In the genomic region with DNA sequence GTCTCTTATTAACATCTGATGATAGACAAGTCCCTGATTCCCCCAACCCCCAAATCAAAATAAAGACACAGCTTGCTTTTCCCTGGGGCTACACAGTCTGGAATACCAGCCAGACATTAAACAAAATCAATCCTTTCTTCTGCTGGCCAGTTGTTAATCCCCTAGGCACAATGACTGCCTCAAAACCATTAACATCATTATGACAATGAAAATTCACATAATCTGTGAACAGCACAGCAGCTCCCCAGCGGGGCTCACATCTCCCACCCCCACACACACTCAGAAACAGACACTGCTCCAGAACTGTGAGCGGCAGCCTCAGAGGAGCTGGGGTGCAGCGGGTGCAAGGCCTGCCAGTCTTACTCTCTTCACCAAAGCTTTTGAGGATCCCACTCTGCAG, we compare ENCODE assay signal across 10 mouse cellular contexts. TPM values are rescaled to one million over a fixed set of nuclear protein-coding genes. Genes with fewer than 3 reads are reported as not detected.
DNase-seq lines count a peak whose midpoint lies in the region; ATAC-seq and TF ChIP-seq lines count a peak whose summit lies in the region.
"Had no signal": no experiment of that assay in that cellular context is flagged by ENCODE, and none has a peak within 500 bp of the region (broad histone marks: within the 10 kb centered on the region; RNA-seq: fewer than 3 reads in every experiment).

No protein-coding gene starts in this region.

- peak overlapping the region; percentile 31; the same call in 1 of the 2 replicates for H3K4me2 ChIP-seq in heart, embryonic 11.5 days
- peak overlapping the region; percentile 46 for H3K4me2 ChIP-seq in forebrain, embryonic 13.5 days

- no peak for TF ChIP-seq CTCF in E14TG2a.4 (conservative IDR thresholded peaks at IDR 0.05; ENCODE audit: low read length)

- H3K27me3 ChIP-seq in heart, embryonic 11.5 days (ENCODE audit: control insufficient read depth, insufficient read depth, low read length) = no peaks in the 10 kb centered on the region
- peaks cover 11% of the 10 kb centered on the region for H3K27me3 ChIP-seq in E14TG2a.4 (ENCODE audit: insufficient read depth, low read length)
- H3K27me3 ChIP-seq in forebrain, embryonic 13.5 days = no peaks in the 10 kb centered on the region
- H3K27me3 ChIP-seq in midbrain, embryonic 10.5 days (ENCODE audit: low read depth, poor library complexity, severe bottlenecking) = peaks cover 14% of the 10 kb centered on the region

- 0 out of 2 replicates have a peak overlapping the region, but pooled peaks have one; percentile 4 for H3K4me3 ChIP-seq in heart, embryonic 11.5 days (ENCODE audit: low read depth, low read length)
- H3K4me3 ChIP-seq in E14TG2a.4 (replicated peaks; ENCODE audit: low read length) = 0 out of 2 replicates have a peak overlapping the region, but pooled peaks have one; percentile 32
- H3K4me3 ChIP-seq in forebrain, embryonic 13.5 days = peak overlapping the region; percentile 13; the same call in 1 of the 2 replicates
- peak overlapping the region; percentile 29; the same call in 1 of the 2 replicates for H3K4me3 ChIP-seq in midbrain, embryonic 10.5 days

- WGBS in heart, embryonic 11.5 days (ENCODE audit: insufficient replicate concordance) = 71% methylated on average over 3 of the region's 3 CpGs
- WGBS in forebrain, embryonic 13.5 days = 14% methylated on average over 3 of the region's 3 CpGs
- 56% methylated on average over 3 of the region's 3 CpGs for WGBS in midbrain, embryonic 10.5 days

- no peak for ATAC-seq in heart, embryonic 11.5 days (replicated peaks; ENCODE audit: insufficient number of reproducible peaks, low FRiP score, low TSS enrichment)
- ATAC-seq in forebrain, embryonic 13.5 days = no peak

- 0 out of 2 replicates have a peak overlapping the region, but pooled peaks have one; percentile 47 for H3K9ac ChIP-seq in heart, embryonic 11.5 days (ENCODE audit: low read depth, low read length)
- H3K9ac ChIP-seq in forebrain, embryonic 13.5 days = peak overlapping the region; percentile 45

- no peaks in the 10 kb centered on the region for H3K36me3 ChIP-seq in heart, embryonic 11.5 days (ENCODE audit: control insufficient read depth, insufficient read depth, low read length)
- no peaks in the 10 kb centered on the region for H3K36me3 ChIP-seq in E14TG2a.4 (ENCODE audit: insufficient read depth, low read length)
- H3K36me3 ChIP-seq in forebrain, embryonic 13.5 days (ENCODE audit: poor library complexity, severe bottlenecking) = no peaks in the 10 kb centered on the region
- no peaks in the 10 kb centered on the region for H3K36me3 ChIP-seq in midbrain, embryonic 10.5 days

- no peaks in the 10 kb centered on the region for H3K9me3 ChIP-seq in heart, embryonic 11.5 days (replicated peaks; ENCODE audit: control insufficient read depth, low read length)
- no peaks in the 10 kb centered on the region for H3K9me3 ChIP-seq in E14TG2a.4 (ENCODE audit: low read length)
- H3K9me3 ChIP-seq in forebrain, embryonic 13.5 days (replicated peaks) = no peaks in the 10 kb centered on the region
- no peaks in the 10 kb centered on the region for H3K9me3 ChIP-seq in midbrain, embryonic 10.5 days (replicated peaks)

- H3K27ac ChIP-seq in heart, embryonic 11.5 days (ENCODE audit: low read depth, low read length) = no peak overlapping the region
- H3K27ac ChIP-seq in forebrain, embryonic 13.5 days = peak overlapping the region; percentile 66
- H3K27ac ChIP-seq in midbrain, embryonic 10.5 days (replicated peaks) = peak overlapping the region; percentile 35

- no peak for DNase-seq in heart, adult 9 months (ENCODE audit: low spot score in 2 of 2)
- no peak for DNase-seq in midbrain, embryonic 10.5 days (ENCODE audit: low spot score)
- DNase-seq in ovary, postnatal 14 days (ENCODE audit: low spot score) = no peak
- DNase-seq in right cerebral cortex, postnatal 4 days = no peak
- no peak for DNase-seq in left cerebral cortex, adult 11 months (ENCODE audit: low spot score)
- DNase-seq: B cell, adult 2 months; right cerebral cortex, postnatal 14 days had no signal

- peaks cover 41% of the 10 kb centered on the region for H3K4me1 ChIP-seq in heart, embryonic 11.5 days (ENCODE audit: control insufficient read depth, insufficient read depth, low read length)
- H3K4me1 ChIP-seq in E14TG2a.4 (replicated peaks; ENCODE audit: low read depth, low read length) = peaks cover 68% of the 10 kb centered on the region
- peaks cover 57% of the 10 kb centered on the region for H3K4me1 ChIP-seq in forebrain, embryonic 13.5 days
- H3K4me1 ChIP-seq in midbrain, embryonic 10.5 days = peaks cover 68% of the 10 kb centered on the region

RNA-seq across cellular contexts. Expression of a gene that starts 3.2 kb away (rescaled TPM):
- polyA plus RNA-seq in heart, embryonic 11.5 days (2014; fragmentation: Nextera tagmentation; extraction: Ambion mirVana) = 16.8 and 23.9 TPM in 2 replicates
- polyA plus RNA-seq in forebrain, embryonic 13.5 days (2015; fragmentation: Nextera tagmentation; extraction: Ambion mirVana) = 7.4 and 7.7 TPM in 2 replicates
- 3.0 and 4.4 TPM in 2 replicates for polyA plus RNA-seq in midbrain, embryonic 10.5 days (2016; fragmentation: Nextera tagmentation; extraction: Ambion mirVana)
